Mouse (Mus musculus): ENCODE results near the gene Pyroxd1. TPM values are rescaled to one million over a fixed set of nuclear protein-coding genes. Genes with fewer than 3 reads are reported as not detected.

Pyroxd1 gene
- polyA plus RNA-seq, 1 experiment from 2014 or later = 17.5 TPM

- Histone ChIP-seq H3K4me3 (replicated peaks) (no peak overlapping the region), H3K4me1 (no peaks in the 10 kb centered on the region), H3K27ac (no peak overlapping the region), H3K9ac (no peak overlapping the region), H3K36me3 (peaks cover 22% of the 10 kb centered on the region), H3K4me2 (no peak overlapping the region), H3K9me3 (replicated peaks) (no peaks in the 10 kb centered on the region), H3K27me3 (no peaks in the 10 kb centered on the region)
- 85% methylated on average over 6 of the region's 6 CpGs for WGBS
- no peak for ATAC-seq (replicated peaks; ENCODE audit: low FRiP score)
Measured at GRCm38 (mm10) chr6:142379961-142380360, 34.5 kb downstream of the Pyroxd1 start.

- Histone ChIP-seq H3K4me1 (peaks cover 6% of the 10 kb centered on the region), H3K27ac (no peak overlapping the region), H3K4me2 (no peak overlapping the region), H3K36me3 (peaks cover 7% of the 10 kb centered on the region), H3K9me3 (replicated peaks) (no peaks in the 10 kb centered on the region), H3K4me3 (replicated peaks) (no peak overlapping the region), H3K9ac (no peak overlapping the region), H3K27me3 (no peaks in the 10 kb centered on the region)
- no peak for ATAC-seq (replicated peaks; ENCODE audit: low FRiP score)
- 88% methylated on average over 7 of the region's 7 CpGs for WGBS
Measured at GRCm38 (mm10) chr6:142381615-142382014, 36.2 kb downstream of the Pyroxd1 start.

GRCm38 (mm10) chr6:142384521-142384920 is 39.1 kb downstream of the Pyroxd1 start:
- no peak overlapping the region for H3K27ac ChIP-seq

GRCm38 (mm10) chr6:142386285-142387010 is 41.0 kb downstream of the Pyroxd1 start:
- H3K4me2 ChIP-seq = peak overlapping the region; percentile 76
- ATAC-seq (replicated peaks; ENCODE audit: low FRiP score) = peak; percentile 84
- H3K4me3 ChIP-seq (replicated peaks) = peak overlapping the region; percentile 100
- WGBS = 5% methylated on average over 31 of the region's 31 CpGs
- no peaks in the 10 kb centered on the region for H3K9me3 ChIP-seq (replicated peaks)
- no peaks in the 10 kb centered on the region for H3K36me3 ChIP-seq
- peak overlapping the region; percentile 59 for H3K9ac ChIP-seq
- peaks cover 20% of the 10 kb centered on the region for H3K4me1 ChIP-seq
- peak overlapping the region; percentile 5; the same call in 1 of the 2 replicates for H3K27ac ChIP-seq
- no peaks in the 10 kb centered on the region for H3K27me3 ChIP-seq

More at GRCm38 (mm10) chr6:142384521-142384920, 39.1 kb downstream of the Pyroxd1 start:
- WGBS = 85% methylated on average over 9 of the region's 9 CpGs
- Histone ChIP-seq H3K36me3 (no peaks in the 10 kb centered on the region), H3K9ac (no peak overlapping the region), H3K4me1 (peaks cover 20% of the 10 kb centered on the region), H3K9me3 (replicated peaks) (no peaks in the 10 kb centered on the region), H3K4me2 (no peak overlapping the region), H3K4me3 (replicated peaks) (no peak overlapping the region), H3K27me3 (no peaks in the 10 kb centered on the region)
- no peak for ATAC-seq (replicated peaks; ENCODE audit: low FRiP score)

GRCm38 (mm10) chr6:142387011-142387754 is 41.7 kb downstream of the Pyroxd1 start, which contains the start of the genes Recql and Golt1b:
Gene Recql, minus strand, starts transcription at chr6:142387087.
Gene Golt1b, plus strand, starts transcription at chr6:142387221.
- WGBS = under 1% methylated on average over 85 of the region's 87 CpGs
- H3K4me2 ChIP-seq = peak within 1 kb of the TSS; percentile 76

GRCm38 (mm10) chr6:142387755-142388271 is 42.4 kb downstream of the Pyroxd1 start:
- peak overlapping the region; percentile 51; the same call in 1 of the 2 replicates for H3K27ac ChIP-seq
- H3K36me3 ChIP-seq = peaks cover 6% of the 10 kb centered on the region; the same call in 1 of the 2 replicates
- no peaks in the 10 kb centered on the region for H3K9me3 ChIP-seq (replicated peaks)
- no peaks in the 10 kb centered on the region for H3K27me3 ChIP-seq
- no peak; the same call in 1 of the 2 replicates for ATAC-seq (replicated peaks; ENCODE audit: low FRiP score)
- peak overlapping the region; percentile 86 for H3K9ac ChIP-seq
- 17% methylated on average over 8 of the region's 8 CpGs for WGBS
- peak overlapping the region; percentile 76 for H3K4me2 ChIP-seq
- peaks cover 20% of the 10 kb centered on the region for H3K4me1 ChIP-seq
- peak overlapping the region; percentile 100 for H3K4me3 ChIP-seq (replicated peaks)

More at GRCm38 (mm10) chr6:142387011-142387754, 41.7 kb downstream of the Pyroxd1 start, which contains the start of the genes Recql and Golt1b:
- Histone ChIP-seq H3K27me3 (no peaks in the 10 kb centered on the region), H3K9ac (peak within 1 kb of the TSS; percentile 86), H3K4me3 (replicated peaks) (peak within 1 kb of the TSS; percentile 100), H3K27ac (peak within 1 kb of the TSS; percentile 51), H3K9me3 (replicated peaks) (no peaks in the 10 kb centered on the region), H3K4me1 (peaks cover 20% of the 10 kb centered on the region), H3K36me3 (no peaks in the 10 kb centered on the region)
- peak; percentile 100 for ATAC-seq (replicated peaks; ENCODE audit: low FRiP score)

GRCm38 (mm10) chr6:142389101-142389500 is 43.6 kb downstream of the Pyroxd1 start:
- peaks cover 18% of the 10 kb centered on the region for H3K36me3 ChIP-seq
- H3K9ac ChIP-seq = 0 out of 2 replicates have a peak overlapping the region, but pooled peaks have one; percentile 17
- no peaks in the 10 kb centered on the region for H3K9me3 ChIP-seq (replicated peaks)
- ATAC-seq (replicated peaks; ENCODE audit: low FRiP score) = no peak
- H3K4me3 ChIP-seq (replicated peaks) = no peak overlapping the region
- peaks cover 20% of the 10 kb centered on the region for H3K4me1 ChIP-seq
- H3K27me3 ChIP-seq = no peaks in the 10 kb centered on the region
- WGBS = 81% methylated on average over 2 of the region's 2 CpGs
- H3K4me2 ChIP-seq = no peak overlapping the region; the same call in 1 of the 2 replicates
- no peak overlapping the region for H3K27ac ChIP-seq

- Histone ChIP-seq H3K9me3 (replicated peaks) (no peaks in the 10 kb centered on the region), H3K9ac (no peak overlapping the region), H3K4me2 (no peak overlapping the region), H3K27me3 (no peaks in the 10 kb centered on the region), H3K4me3 (replicated peaks) (no peak overlapping the region), H3K36me3 (peaks cover 44% of the 10 kb centered on the region), H3K4me1 (peaks cover 15% of the 10 kb centered on the region), H3K27ac (no peak overlapping the region)
- ATAC-seq (replicated peaks; ENCODE audit: low FRiP score) = no peak
- WGBS = 86% methylated on average over 5 of the region's 5 CpGs
Measured at GRCm38 (mm10) chr6:142392312-142392711, 46.9 kb downstream of the Pyroxd1 start.

- H3K27me3 ChIP-seq = no peaks in the 10 kb centered on the region
Measured at GRCm38 (mm10) chr6:142394669-142395068, 49.2 kb downstream of the Pyroxd1 start.

GRCm38 (mm10) chr6:142395756-142396155 is 50.3 kb downstream of the Pyroxd1 start:
- H3K27me3 ChIP-seq = no peaks in the 10 kb centered on the region
- H3K4me2 ChIP-seq = no peak overlapping the region
- WGBS = 88% methylated on average over 6 of the region's 6 CpGs
- no peaks in the 10 kb centered on the region for H3K9me3 ChIP-seq (replicated peaks)
- H3K36me3 ChIP-seq = peaks cover 52% of the 10 kb centered on the region
- H3K4me3 ChIP-seq (replicated peaks) = no peak overlapping the region
- no peak overlapping the region for H3K27ac ChIP-seq
- no peak for ATAC-seq (replicated peaks; ENCODE audit: low FRiP score)
- no peaks in the 10 kb centered on the region for H3K4me1 ChIP-seq
- no peak overlapping the region for H3K9ac ChIP-seq

More at GRCm38 (mm10) chr6:142394669-142395068, 49.2 kb downstream of the Pyroxd1 start:
- H3K4me1 ChIP-seq = no peaks in the 10 kb centered on the region
- no peak overlapping the region for H3K4me2 ChIP-seq
- no peak for ATAC-seq (replicated peaks; ENCODE audit: low FRiP score)
- H3K9me3 ChIP-seq (replicated peaks) = no peaks in the 10 kb centered on the region
- 89% methylated on average over 5 of the region's 5 CpGs for WGBS
- H3K9ac ChIP-seq = no peak overlapping the region
- H3K36me3 ChIP-seq = peaks cover 44% of the 10 kb centered on the region
- no peak overlapping the region for H3K4me3 ChIP-seq (replicated peaks)
- H3K27ac ChIP-seq = no peak overlapping the region

GRCm38 (mm10) chr6:142411140-142411539 is 65.7 kb downstream of the Pyroxd1 start:
- H3K27ac ChIP-seq = no peak overlapping the region
- ATAC-seq (replicated peaks; ENCODE audit: low FRiP score) = no peak

More at GRCm38 (mm10) chr6:142411140-142411539, 65.7 kb downstream of the Pyroxd1 start:
- Histone ChIP-seq H3K27me3 (peaks cover 39% of the 10 kb centered on the region), H3K4me3 (replicated peaks) (no peak overlapping the region), H3K36me3 (no peaks in the 10 kb centered on the region), H3K9ac (no peak overlapping the region), H3K4me1 (peaks cover 12% of the 10 kb centered on the region), H3K4me2 (no peak overlapping the region), H3K9me3 (replicated peaks) (no peaks in the 10 kb centered on the region)
- WGBS = 51% methylated on average over 1 of the region's 1 CpGs

Measured in kidney, embryonic 15.5 days (tissue).